Comparison of ENCODE assay signal across 11 mouse cellular contexts in the genomic region with DNA sequence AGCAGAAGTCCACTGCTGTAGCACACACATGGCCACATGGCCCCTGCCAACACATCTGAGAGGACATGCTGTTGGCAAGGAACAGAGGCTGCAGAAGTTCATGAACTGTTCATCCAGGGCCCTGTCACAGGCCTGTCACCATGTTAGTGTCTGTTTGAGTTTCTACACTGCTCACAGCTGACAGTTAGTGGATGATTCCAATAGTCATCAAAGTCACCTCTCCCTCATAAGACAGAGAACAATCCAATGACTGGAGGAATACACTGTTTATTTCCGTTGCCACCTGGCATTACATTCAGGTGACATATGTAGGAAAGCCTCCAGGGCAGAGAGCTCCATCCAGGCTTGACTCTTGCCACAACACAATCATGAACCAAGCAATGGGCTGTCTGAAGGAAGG.
"Had no signal": no experiment of that assay in that cellular context is flagged by ENCODE, and none has a peak within 500 bp of the region (broad histone marks: within the 10 kb centered on the region; RNA-seq: fewer than 3 reads in every experiment).

No protein-coding gene starts in this region.

- DNase-seq: kidney, postnatal 10 days; kidney, postnatal 36 days; layer of hippocampus, postnatal 36 days; liver, embryonic 13.5 days; lung, adult 2 months; thymus, adult 18-20 months; thymus, postnatal 36 days had no signal

- H3K4me3 ChIP-seq: kidney, embryonic 15.5 days; liver, embryonic 13.5 days; midbrain, embryonic 12.5 days; midbrain, embryonic 15.5 days had no signal

- H3K9me3 ChIP-seq: kidney, embryonic 15.5 days; liver, embryonic 13.5 days; midbrain, embryonic 12.5 days; midbrain, embryonic 15.5 days had no signal

- H3K9ac ChIP-seq: kidney, embryonic 15.5 days; liver, embryonic 13.5 days; midbrain, embryonic 12.5 days; midbrain, embryonic 15.5 days had no signal

- H3K4me1 ChIP-seq: kidney, embryonic 15.5 days; liver, embryonic 13.5 days; midbrain, embryonic 12.5 days; midbrain, embryonic 15.5 days had no signal

- H3K4me2 ChIP-seq: kidney, embryonic 15.5 days; liver, embryonic 13.5 days; midbrain, embryonic 12.5 days; midbrain, embryonic 15.5 days had no signal

- H3K27me3 ChIP-seq: kidney, embryonic 15.5 days; liver, embryonic 13.5 days; midbrain, embryonic 12.5 days; midbrain, embryonic 15.5 days had no signal

- H3K27ac ChIP-seq: kidney, embryonic 15.5 days; liver, embryonic 13.5 days; macrophage; midbrain, embryonic 12.5 days; midbrain, embryonic 15.5 days had no signal

- ATAC-seq: midbrain, embryonic 15.5 days had no signal

- H3K36me3 ChIP-seq: kidney, embryonic 15.5 days; liver, embryonic 13.5 days; midbrain, embryonic 12.5 days; midbrain, embryonic 15.5 days had no signal
